Mouse (Mus musculus) stomach, embryonic 14.5 days (tissue): ENCODE data around the gene Plin3. TPM values are rescaled to one million over a fixed set of nuclear protein-coding genes. Genes with fewer than 3 reads are reported as not detected.
A peak's percentile ranks its signal among the peaks of the same experiment; 100 is the strongest.

Experiments used
- ATAC-seq: fragments of 200-750 bp; cut with Nextera tagmentation; 2 replicates; pipeline ENCODE4 v1.8.0; 2017; ENCODE audit warnings: low read depth, moderate TSS enrichment; ENCODE audit not compliant: insufficient number of reproducible peaks, insufficient read depth, low FRiP score
- H3K27ac ChIP-seq: fragments of 300-500 bp; sonication (generic); 2 replicates; pipeline ENCODE4 v1.5.1; 2014; ENCODE audit warnings: mild to moderate bottlenecking, low read length, moderate library complexity, mixed read lengths
- H3K27me3 ChIP-seq: fragments of 300-500 bp; sonication (generic); 2 replicates; pipeline ENCODE4 v1.6.1; 2014; ENCODE audit warnings: low read length, control low read depth, mixed read lengths; ENCODE audit not compliant: control insufficient read depth, insufficient read depth
- H3K36me3 ChIP-seq: fragments of 300-500 bp; sonication (generic); 2 replicates; pipeline ENCODE4 v1.6.1; 2014; ENCODE audit warnings: mild to moderate bottlenecking, control low read depth, low read length, moderate library complexity, mixed read lengths; ENCODE audit not compliant: control insufficient read depth, insufficient read depth
- H3K4me1 ChIP-seq: fragments of 300-500 bp; sonication (generic); 2 replicates; pipeline ENCODE4 v1.6.1; 2014; ENCODE audit warnings: low read length, control low read depth, mixed read lengths; ENCODE audit not compliant: control insufficient read depth, insufficient read depth
- H3K4me2 ChIP-seq: fragments of 300-500 bp; sonication (generic); replicated peaks from 2 replicates; pipeline ENCODE4 v1.6.1; 2014; ENCODE audit warnings: low read depth, low read length, control low read depth
- H3K4me3 ChIP-seq: fragments of 300-500 bp; sonication (generic); 2 replicates; pipeline ENCODE4 v1.5.1; 2014; ENCODE audit warnings: low read depth, low read length, control low read depth
- H3K9ac ChIP-seq: fragments of 300-500 bp; sonication (generic); replicated peaks from 2 replicates; pipeline ENCODE4 v1.6.1; 2014; ENCODE audit warnings: low read depth, mild to moderate bottlenecking, control low read depth, low read length, moderate library complexity, mixed read lengths
- H3K9me3 ChIP-seq: fragments of 300-500 bp; sonication (generic); 2 replicates; pipeline ENCODE4 v1.6.1; 2016; ENCODE audit warnings: low read depth, low read length, control low read depth; ENCODE audit not compliant: control insufficient read depth
- WGBS: fragments of 180-500 bp; shearing (Covaris S2); extraction: QIAGEN DNeasy Blood & Tissue Kit; methylation state at CpG from one replicate; pipeline ENCODE4 v1.1.7; 2014; 5-methylcytosine and 5-hydroxymethylcytosine counted together
- polyA plus RNA-seq: library from polyadenylated mRNA; unstranded; fragments of >200 nt; fragmentation: Nextera tagmentation; extraction: Ambion mirVana; gene quantifications from 2 replicates; pipeline ENCODE4 v1.2.1, GENCODE M21; 2014

The Plin3 gene
- polyA plus RNA-seq, 1 experiment from 2014 or later, result 76.6 TPM

DNA sequence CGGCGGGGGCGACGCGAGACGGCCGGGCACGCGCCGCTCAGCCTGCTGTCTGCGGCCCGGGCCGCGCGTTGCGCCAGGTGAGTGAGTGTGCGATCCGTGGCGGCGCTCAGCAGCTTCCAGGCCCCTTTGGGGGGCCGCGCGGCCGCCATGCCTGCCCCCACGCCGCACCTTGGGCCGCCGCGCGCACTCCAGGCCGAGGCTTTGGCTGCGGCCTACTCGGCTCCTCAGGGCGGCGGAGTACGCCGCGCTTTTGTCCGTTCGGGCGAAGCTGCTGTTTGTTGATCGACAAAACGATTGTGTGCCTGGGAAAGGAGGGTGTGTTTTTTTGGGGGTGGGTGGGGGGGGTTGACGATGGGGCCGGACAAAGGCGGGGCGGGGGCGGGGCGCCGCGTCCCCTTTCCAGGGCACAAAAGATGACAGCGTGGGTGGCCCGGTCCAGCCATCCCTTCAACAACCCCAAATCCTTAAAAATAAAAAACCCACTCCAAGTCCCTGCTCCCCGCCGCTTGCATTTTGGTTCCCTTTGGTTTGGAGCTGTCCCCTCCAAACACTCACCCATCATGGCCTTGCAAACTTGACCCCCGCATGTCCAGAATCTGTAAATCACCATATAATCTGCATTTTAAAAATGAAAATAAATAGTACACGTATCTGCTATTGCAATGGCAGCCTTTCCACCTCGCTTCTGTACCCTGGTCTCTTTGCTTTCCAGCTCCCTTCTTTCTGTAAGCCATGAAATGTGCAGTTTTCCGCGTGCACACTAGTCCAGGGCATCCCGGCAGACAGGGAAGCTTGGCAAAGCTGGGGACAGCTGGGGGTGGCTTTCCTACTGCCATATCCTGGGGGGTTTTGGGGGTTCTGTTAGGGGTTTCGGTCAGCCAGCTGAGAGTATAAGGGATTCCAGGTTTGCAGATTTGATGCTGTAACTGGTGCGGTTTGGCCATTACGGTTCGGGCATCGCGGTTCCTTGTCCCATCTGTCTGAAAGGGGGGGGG, 33.8 kb upstream of the Plin3 start:
- WGBS, result 2% methylated on average over 61 of the region's 67 CpGs
- peak overlapping the region; percentile 94 for H3K27ac ChIP-seq
- H3K9me3 ChIP-seq, result no peaks in the 10 kb centered on the region
- peaks cover 11% of the 10 kb centered on the region for H3K36me3 ChIP-seq
- H3K4me3 ChIP-seq, result peak overlapping the region; percentile 84
- no peaks in the 10 kb centered on the region for H3K27me3 ChIP-seq
- peak overlapping the region; percentile 82 for H3K4me2 ChIP-seq
- peaks cover 38% of the 10 kb centered on the region for H3K4me1 ChIP-seq
- peak; percentile 25; the same call in 1 of the 2 replicates for ATAC-seq
- H3K9ac ChIP-seq, result peak overlapping the region; percentile 96

DNA sequence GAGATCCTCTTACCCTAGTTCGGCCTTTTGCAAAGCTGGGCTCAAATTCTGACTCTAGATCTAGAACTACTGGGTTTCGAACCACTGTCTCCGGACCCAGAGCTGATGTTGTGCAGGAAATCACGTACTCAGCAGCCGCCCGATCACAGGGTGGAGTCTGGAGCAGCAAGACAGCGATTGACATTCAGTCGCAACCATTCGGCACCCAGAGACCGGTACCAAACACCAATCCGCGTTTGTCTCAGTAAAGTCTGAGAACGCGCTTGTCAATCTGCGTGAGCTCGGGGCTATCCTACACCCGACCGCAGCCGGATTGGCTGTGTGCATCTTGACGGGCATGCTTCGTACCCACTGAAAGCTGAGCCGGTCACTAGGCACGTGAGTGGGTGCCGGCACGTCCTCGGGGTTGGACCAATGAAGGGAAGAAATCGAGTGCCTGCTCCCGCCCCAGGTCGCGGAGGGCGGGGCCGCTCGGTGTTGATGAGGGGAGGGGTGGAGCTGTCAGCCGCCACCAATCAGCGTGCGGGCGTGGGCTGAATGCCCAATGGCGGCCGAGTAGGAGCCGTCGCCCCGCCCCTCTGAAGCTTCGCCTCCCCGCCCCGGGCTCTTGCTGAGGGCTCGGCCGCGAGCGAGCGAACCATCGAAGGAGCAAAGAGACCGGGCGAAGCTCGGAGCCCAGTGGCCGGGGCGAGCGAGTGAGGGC, 32.9 kb upstream of the Plin3 start, which contains the start of gene Kdm4b:
Kdm4b (plus strand) TSS at position 613 of the 703 bp plus-strand sequence.
- H3K9ac ChIP-seq, result peak within 1 kb of the TSS; percentile 96
- H3K27me3 ChIP-seq, result no peaks in the 10 kb centered on the region
- peak within 1 kb of the TSS; percentile 82 for H3K4me2 ChIP-seq
- H3K36me3 ChIP-seq, result peaks cover 17% of the 10 kb centered on the region
- H3K4me3 ChIP-seq, result peak within 1 kb of the TSS; percentile 84
- H3K27ac ChIP-seq, result peak within 1 kb of the TSS; percentile 94
- under 1% methylated on average over 57 of the region's 57 CpGs for WGBS
- peaks cover 35% of the 10 kb centered on the region for H3K4me1 ChIP-seq
- no peaks in the 10 kb centered on the region for H3K9me3 ChIP-seq
- ATAC-seq, result peak; percentile 100

DNA sequence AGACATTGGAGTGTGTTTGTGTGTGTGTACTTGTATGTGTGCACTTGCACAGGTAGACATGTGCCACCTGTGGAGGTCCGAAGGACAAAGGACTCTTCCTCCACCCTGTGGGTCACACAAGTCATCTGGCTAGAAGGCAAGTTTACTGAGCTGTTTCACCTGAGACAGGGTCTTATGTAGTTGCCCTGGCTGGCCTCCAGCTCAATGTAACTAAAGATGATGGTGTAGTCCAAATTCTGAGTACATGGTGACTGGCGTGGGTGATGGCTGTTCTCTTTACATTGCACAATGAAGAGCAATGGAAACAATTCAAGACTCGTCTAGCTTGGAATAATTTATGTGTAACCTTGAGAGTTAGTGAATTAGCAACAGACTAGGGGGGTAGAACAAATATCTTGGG, 31.7 kb upstream of the Plin3 start:
- Histone ChIP-seq H3K4me1 (peaks cover 25% of the 10 kb centered on the region), H3K9ac (no peak overlapping the region), H3K9me3 (no peaks in the 10 kb centered on the region), H3K27me3 (no peaks in the 10 kb centered on the region), H3K27ac (no peak overlapping the region), H3K4me2 (no peak overlapping the region), H3K36me3 (peaks cover 29% of the 10 kb centered on the region), H3K4me3 (no peak overlapping the region)
- 68% methylated on average over 3 of the region's 3 CpGs for WGBS
- no peak for ATAC-seq

DNA sequence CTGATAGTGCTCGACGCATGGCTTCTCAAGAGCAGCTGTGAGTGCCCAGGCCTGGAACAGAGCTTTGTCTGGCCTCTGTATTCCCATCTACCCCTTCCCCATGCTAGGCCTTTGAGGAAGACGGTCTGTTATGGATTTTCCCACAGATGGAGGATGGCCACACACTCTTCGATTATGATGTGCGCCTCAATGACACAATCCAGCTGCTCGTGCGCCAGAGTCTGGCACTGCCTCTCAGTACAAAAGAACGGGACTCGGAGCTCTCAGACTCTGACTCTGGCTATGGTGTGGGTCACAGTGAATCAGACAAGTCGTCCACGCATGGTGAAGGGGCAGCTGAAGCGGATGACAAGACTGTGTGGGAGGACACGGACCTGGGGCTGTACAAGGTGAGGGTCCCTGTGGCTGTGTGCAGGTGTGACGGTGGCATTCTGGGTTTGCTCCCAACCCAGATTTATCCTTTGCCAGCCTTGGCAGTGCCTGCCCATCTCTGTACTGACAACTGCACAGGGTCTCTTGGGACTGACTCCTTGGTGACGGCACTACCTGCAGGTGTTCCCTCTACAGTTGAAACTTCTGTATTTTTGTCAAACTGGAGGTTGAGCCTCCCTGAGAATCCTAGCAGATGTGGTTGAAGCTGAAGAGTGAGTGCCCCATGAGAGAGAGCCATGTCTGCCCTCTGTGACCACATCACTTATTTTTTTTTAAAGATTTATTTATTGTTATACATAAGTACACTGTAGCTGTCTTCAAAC, 16.7 kb upstream of the Plin3 start:
- no peak overlapping the region for H3K4me2 ChIP-seq
- peaks cover 28% of the 10 kb centered on the region for H3K4me1 ChIP-seq
- no peaks in the 10 kb centered on the region for H3K9me3 ChIP-seq
- H3K27me3 ChIP-seq, result no peaks in the 10 kb centered on the region
- WGBS, result 75% methylated on average over 15 of the region's 15 CpGs
- H3K9ac ChIP-seq, result no peak overlapping the region
- peaks cover 53% of the 10 kb centered on the region for H3K36me3 ChIP-seq
- no peak overlapping the region for H3K27ac ChIP-seq
- no peak overlapping the region for H3K4me3 ChIP-seq
- ATAC-seq, result no peak

DNA sequence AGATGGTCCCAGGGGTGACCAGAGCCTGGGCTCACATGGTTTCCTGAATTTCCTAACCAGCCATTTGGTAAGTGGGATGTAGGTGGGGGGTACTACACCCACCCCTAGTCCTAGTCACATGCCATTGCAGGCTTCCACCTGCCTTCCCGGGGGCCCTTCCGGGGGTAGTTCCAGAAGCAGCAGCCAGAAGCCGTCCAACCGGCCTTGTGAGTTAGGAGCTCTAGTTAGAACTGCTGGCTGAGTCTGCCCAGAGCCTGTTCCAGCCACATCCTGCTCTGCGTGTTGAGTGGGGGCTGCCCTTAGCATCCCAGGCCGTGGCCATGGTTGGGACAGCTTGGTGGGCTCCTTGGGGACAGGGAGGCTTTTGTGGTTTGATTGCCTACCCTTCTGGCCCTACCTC, 15.4 kb upstream of the Plin3 start:
- H3K4me3 ChIP-seq, result no peak overlapping the region
- H3K4me2 ChIP-seq, result no peak overlapping the region; the same call in 1 of the 2 replicates
- H3K4me1 ChIP-seq, result peaks cover 28% of the 10 kb centered on the region
- H3K9ac ChIP-seq, result no peak overlapping the region
- H3K27me3 ChIP-seq, result no peaks in the 10 kb centered on the region
- no peak for ATAC-seq
- no peaks in the 10 kb centered on the region for H3K9me3 ChIP-seq
- H3K27ac ChIP-seq, result peak overlapping the region; percentile 66; the same call in 1 of the 2 replicates
- WGBS, result 53% methylated on average over 6 of the region's 6 CpGs
- H3K36me3 ChIP-seq, result peaks cover 47% of the 10 kb centered on the region

DNA sequence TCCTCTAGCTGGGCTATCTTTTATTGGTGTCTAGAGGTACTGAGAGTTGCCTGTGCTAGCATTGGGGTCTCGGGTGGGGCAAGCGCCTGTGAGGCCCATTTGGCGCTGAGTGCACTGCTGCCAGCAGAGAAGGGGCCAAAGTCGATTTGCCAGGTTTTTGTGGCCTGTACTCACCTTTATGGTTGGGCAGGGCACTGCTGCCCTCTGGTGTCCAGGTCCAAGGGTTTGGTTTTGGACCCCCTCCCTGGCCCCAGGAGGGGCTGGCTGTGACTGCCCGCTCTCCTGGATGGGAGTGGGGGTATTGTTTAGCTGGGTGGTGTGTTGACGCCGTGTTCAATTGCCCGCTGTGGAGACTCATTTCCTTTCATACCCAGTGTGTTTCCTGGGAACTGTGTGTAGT, 13.2 kb upstream of the Plin3 start:
- ATAC-seq, result no peak
- WGBS, result 57% methylated on average over 8 of the region's 8 CpGs
- Histone ChIP-seq H3K9ac (no peak overlapping the region), H3K27ac (no peak overlapping the region), H3K4me3 (peak overlapping the region; percentile 76; the same call in 1 of the 2 replicates), H3K27me3 (no peaks in the 10 kb centered on the region), H3K4me1 (peaks cover 34% of the 10 kb centered on the region), H3K4me2 (peak overlapping the region; percentile 98), H3K36me3 (peaks cover 31% of the 10 kb centered on the region), H3K9me3 (no peaks in the 10 kb centered on the region)

DNA sequence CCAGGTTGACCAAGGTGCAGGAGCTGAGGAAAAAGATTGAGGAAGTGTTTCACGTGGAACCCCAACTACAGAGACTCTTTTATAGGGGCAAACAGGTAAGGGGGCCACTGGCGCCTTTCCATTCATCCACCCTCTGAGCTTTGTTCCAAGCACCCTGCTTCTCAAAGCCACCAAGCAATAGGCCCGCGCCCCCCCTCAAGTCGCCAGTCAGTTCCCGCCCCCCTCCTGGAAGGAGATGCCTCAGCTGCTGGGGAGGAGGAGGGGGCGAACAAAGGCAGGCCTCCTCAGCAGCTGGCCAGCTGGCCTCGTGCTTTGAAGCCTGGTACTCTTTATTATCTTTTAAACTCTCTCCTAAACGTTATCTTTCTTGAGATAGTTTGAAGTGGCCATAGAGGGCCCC, 12.5 kb upstream of the Plin3 start:
- 19% methylated on average over 9 of the region's 9 CpGs for WGBS
- Histone ChIP-seq H3K27me3 (no peaks in the 10 kb centered on the region), H3K36me3 (peaks cover 25% of the 10 kb centered on the region)

DNA sequence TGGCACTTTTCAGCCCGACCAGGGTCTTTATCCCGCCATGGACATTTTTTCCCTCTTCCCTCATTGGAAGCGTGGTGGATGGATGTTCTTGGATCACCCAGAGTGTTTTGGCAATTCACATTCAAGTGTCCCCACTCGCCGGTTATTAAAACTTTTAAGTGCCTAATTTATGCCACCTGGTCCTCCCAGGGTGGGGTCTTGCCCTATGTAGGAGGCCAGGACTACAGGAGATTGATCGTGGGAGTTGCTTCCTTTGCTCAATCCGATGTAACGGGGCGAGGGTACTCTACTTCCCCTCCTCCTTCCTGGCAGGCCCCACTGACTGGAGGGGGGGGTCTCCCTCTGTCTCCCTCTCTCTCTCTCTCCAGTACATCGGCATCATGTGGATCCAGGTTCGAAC, 12.0 kb upstream of the Plin3 start:
- 10% methylated on average over 11 of the region's 11 CpGs for WGBS
- Histone ChIP-seq H3K4me1 (peaks cover 34% of the 10 kb centered on the region), H3K27ac (no peak overlapping the region), H3K9me3 (no peaks in the 10 kb centered on the region), H3K4me3 (peak overlapping the region; percentile 76), H3K27me3 (no peaks in the 10 kb centered on the region), H3K9ac (peak overlapping the region; percentile 78), H3K36me3 (peaks cover 20% of the 10 kb centered on the region), H3K4me2 (peak overlapping the region; percentile 98)
- ATAC-seq, result no peak

More for the DNA sequence above, 12.5 kb upstream of the Plin3 start:
- H3K4me1 ChIP-seq, result peaks cover 34% of the 10 kb centered on the region
- H3K27ac ChIP-seq, result no peak overlapping the region
- peak overlapping the region; percentile 76 for H3K4me3 ChIP-seq
- peak overlapping the region; percentile 98 for H3K4me2 ChIP-seq
- no peaks in the 10 kb centered on the region for H3K9me3 ChIP-seq
- peak overlapping the region; percentile 78 for H3K9ac ChIP-seq
- ATAC-seq, result no peak
